Mouse (Mus musculus) gastrocnemius, adult 8-10 months (tissue): ENCODE results near the gene Zfp580. TPM values are rescaled to one million over a fixed set of nuclear protein-coding genes. Genes with fewer than 3 reads are reported as not detected.
"Not testable (repeated sequence)": the region's sequence is repeated elsewhere in the genome, so short reads cannot be mapped to it uniquely, and the experiment has no call there.

Source experiments
- DNase-seq, 2 experiments: peaks; one replicate each; pipeline ENCODE4 v3.0.0; 2022; ENCODE audit warnings: low spot score in 2 of 2
- total RNA-seq, 4 experiments: library from RNA; stranded (reverse); gene quantifications; 2 replicates each; pipeline ENCODE4 v1.2.4; 2022

The Zfp580 gene
- 1 to 10 TPM; 1.5 to 3.7 (median 3.1) TPM for total RNA-seq

DNA sequence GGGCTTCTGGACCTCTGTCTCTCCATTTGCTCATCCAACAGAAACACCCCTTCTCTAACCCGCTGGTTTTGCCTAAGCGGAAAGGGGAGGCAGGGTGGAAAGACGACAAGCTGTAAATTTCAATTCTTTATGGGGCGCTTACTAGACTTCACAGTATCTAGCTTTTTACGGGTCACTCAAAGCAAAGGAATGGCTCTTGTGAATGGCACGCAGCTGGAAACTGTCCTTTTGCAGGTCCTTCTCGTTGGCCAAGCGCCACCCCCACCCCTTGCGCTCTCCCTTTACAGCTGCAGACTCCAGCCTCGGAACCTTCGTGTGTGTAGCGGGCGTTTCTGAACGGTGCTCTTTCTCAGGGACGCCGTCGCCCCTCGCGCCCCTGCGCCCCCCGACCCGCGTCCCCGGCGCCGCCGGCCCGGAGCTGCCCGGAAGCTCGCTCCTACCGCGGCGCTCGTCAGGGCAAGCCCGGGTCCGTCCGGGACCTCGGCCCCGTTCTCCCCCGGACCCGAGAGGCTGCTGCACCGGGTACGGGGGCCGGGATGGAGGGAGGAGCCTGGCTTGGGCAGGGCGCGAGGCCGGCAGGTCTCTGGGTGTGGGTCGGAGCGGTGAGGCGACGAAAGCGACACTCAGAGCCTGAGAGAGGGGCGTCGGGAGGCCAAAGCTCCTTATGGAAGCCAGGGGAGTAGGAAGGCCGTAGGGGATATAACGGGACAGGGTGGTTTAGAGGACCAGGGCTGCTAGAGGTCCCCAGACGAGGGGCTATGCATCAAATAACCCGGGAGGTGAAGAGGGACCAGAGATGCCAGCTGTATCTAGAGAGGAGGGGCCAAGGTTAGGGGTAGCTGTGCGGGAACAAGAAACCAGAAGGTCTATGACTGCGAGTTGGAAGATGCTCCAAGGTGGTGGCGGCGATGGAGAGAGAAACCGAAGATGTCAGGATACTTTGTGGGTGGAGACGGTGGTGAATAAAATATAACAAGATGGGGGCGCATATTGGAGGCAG lies at the start of gene Zfp580:
Gene Zfp580, plus strand, starts transcription at position 346 of the 1,000 bp plus-strand sequence.
- peak; percentile 55 to 66 for DNase-seq

DNA sequence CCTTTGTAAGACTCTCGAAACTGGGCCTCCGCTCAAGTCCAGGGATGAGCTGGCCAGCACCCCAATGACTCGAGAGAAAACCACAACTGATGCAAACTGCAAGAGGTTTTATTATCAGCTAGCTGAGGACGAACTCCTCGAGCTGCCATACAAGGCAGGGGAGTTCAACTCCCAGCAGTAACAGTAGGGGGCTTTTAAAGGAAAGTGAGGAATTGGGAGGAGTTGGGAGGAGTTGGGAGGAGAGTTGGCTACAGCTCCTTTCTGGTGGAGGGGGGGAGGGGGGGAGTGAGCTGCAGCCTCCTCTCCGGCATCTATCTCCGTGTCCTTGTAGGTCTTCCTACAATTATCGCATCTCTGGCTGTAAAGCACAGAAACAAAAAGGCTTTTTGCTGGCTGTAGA lies 48.5 kb upstream of the Zfp580 start:
- DNase-seq, result not testable (repeated sequence)

DNA sequence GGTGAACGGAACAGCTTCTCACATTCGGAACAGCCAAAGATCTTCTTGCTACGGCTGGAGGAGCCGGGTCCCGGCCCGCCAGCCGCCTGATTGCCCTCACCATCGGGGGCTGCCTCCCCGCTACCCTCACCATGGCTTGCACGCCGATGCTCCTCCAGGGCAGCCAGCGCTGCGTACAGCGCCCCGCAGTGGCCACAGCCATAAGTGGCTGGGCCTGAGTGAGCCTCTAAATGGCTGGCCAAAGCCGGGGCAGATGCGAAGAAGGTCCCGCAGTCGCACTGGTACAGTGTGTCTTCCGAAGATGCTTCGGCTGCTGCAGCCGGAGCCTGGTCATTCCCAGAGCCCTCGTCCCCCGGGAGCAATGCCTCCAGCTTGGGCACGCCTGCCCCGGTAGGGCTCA lies 43.1 kb upstream of the Zfp580 start:
- DNase-seq, result no peak

DNA sequence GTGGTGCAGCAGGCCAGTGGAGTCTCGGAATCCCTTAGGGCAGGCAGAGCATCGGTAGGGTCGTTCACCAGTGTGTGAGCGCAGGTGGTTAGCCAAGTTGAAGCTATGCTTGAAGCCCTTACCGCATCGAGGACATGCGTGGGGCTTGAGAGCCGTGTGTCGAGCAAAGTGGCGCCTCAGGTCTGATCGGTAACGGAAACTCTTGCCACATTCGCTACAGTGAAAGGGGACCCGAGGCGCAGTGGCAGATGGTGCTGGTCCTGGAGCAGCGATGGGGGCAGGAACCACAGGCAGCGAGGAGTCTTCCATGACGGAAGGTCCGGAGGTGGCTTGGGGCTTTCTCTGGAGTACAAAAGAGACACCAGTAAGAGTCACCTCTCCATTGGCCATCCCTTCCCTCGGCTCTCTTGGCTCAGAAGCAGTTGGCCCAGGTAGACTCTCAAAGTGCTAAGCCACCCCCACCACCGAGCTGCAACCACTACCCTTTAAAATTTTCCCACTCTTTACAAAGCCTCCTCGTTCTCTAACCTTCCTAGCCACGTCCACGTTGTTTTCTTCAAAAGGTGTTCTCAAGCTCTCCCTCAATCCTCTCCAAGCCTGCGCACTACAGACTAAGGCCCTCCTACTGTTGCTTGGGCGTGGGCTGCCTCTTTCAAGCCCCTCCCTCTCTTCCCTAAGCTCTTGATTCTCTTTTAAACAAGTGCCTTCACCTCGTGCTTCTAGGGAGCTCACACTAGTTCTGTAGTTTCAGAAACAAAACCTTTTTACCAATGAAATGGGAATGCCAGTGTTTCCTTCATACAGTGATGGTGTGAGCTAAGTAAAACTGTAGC lies 38.4 kb upstream of the Zfp580 start:
- DNase-seq, result no peak

DNA sequence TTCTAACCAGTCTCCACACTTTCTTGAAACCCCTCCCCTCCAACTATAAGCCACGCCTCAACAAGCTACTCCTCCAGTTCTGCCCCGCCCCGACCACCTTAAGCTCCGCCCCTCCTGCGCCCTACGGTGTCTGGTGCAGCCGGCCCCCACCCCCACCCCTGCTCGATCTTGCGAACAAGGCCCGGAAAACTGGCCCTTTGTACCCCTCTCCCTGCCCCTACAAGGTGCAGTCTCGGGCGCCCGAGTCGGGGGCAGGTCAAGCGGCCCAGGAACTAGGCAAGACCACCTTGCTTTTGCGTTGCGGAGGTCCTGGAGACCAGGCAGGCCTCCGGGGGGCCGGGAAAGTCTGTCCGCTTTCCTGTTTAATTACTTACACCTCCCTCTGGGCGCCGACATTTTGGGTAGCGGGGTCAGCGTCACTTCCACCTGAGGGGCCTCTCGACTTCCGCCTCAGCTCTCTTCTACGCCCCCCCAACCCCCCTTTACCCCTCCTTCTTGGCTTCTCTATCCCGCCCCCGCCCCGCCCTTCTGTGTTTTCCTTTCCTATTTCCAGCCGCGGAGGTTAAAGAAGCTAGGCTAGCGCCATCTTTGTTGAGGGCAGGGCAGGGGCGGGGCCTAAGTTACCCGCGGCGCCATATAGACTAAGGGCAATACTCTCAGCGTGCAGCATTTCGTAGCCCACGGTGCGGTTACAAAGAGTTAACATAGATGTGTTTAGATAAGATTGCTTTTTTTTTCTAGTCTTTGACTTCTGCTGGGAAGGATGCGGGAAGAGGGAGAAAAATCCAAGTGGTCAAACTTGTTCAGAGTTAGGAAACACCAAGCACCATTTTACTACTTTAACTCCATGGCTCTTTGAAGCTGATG lies 36.9 kb upstream of the Zfp580 start, which contains the start of the genes Zfp524 and Fiz1:
Gene Zfp524, plus strand, starts transcription at position 165 of the 867 bp plus-strand sequence.
Gene Fiz1, minus strand, starts transcription at position 447 of the 867 bp plus-strand sequence.
- peak; percentile 97 to 98 for DNase-seq

DNA sequence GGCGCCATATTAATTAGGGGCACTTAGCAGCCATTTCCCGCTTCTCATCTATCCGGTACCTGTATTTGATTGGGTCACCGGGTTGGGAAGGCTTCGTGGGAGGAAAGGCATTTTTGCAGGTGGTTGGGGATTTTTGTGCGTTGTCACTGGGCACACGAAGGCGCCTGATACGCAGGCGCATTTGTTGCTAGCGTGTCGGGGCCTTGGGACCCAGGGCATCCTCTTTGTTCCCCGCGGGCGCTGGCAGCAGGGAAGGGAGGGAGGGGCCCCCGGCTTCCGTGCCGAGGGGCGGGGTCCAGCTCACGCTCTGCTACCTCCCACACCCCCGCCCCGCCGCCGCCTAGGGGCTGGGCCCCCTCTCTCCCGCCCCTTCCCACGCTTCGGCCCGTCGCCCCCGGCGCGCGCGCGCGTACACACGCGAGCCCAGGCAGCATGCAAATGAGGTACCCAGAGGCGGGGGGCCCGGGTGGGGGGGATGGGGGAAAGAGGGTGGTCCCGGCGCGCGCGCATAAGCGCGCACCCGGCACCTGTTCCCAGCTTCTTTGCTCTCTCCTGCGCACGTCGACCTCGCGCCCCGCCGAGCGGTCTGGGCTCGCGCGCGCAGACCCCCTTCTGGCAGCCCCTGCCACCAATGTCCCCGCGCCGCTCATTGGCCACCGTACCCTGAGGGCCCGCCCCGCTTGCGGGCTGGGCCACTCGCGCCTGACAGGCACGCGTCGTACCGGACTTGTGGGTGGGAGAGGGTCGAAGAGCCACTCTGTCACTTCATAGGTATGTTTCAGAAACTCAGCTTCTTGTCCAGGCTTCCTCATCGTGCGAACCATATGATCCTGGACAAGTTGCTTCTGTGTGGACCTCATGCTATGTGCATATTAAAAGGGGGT lies 36.0 kb upstream of the Zfp580 start, which contains the start of gene Gm44973:
Gene Gm44973, plus strand, starts transcription at position 379 of the 884 bp plus-strand sequence.
- DNase-seq, result peak; percentile 89 to 90

DNA sequence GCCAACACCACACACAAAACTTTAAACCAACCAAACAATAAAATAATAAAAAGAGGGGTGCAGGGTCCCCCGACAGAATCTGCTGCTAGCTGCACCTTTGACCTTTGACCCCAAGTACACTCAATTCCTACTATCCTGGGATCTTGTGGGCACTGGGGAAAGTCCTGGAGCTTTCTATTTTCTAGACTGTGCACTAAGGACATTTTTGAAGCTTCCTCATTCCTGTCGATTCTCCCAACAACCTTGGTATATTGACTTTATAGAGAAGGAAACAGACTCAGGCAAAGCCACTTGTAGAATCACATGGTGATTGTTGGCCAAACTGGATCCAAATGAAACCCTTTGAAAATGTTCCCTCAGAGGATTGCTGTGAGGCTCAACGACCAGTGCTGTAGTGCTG lies 35.3 kb upstream of the Zfp580 start:
- no peak for DNase-seq

DNA sequence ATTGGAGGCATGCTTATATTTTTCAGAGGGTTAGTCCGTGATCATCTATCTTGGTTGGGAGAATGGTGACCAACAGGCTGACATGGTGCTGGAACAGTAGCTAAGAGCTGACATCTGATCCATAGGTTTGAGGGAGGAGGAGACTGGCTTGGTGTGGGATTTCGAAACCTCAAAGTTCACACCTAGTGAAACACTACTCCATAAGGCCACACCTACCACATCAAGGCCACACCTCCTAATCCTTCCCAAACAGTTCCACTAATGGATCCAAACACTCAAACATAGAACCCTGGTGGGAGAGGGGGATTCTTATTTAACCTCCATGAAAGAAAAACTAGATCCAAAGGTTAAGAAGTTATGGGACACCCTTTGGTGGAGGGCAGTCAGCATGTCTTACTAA lies 34.4 kb upstream of the Zfp580 start:
- DNase-seq, result no peak

DNA sequence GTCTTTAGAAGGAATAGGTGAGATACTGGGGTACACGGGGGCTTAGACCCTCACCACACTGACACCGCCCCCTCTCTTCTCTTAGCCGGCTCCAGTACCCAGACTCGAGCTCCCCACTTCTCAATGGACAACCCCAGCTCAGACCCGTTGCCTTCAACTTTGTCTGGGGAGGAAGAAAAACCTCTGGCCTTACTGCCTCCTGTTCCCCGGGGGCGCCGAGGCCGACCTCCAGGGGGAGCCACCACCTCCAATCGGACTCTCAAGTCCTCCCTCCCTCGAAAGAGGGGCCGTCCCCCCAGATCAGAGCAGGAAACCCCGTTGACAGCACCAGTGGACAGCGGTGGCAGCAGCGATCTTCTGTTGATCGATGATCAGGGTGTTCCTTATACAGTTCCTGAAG lies 34.0 kb upstream of the Zfp580 start:
- no peak for DNase-seq

DNA sequence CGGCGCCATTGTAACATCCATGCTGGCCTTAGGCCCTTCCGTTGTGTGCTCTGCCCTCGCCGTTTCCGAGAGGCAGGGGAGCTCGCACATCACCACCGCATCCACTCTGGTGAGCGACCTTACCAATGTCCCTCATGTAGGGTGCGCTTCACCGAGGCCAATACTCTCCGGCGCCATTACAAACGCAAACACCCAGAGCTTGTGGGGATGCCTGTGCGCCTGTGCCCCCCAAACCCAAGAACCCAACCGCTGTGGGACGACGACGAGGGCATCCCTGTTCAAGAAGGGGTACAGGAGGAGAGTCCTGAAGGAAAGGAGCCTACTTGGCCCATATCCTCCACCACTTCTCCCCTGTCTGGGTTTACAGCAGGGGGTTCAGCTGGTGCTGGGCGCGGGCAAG lies 33.4 kb upstream of the Zfp580 start:
- DNase-seq, result no peak

DNA sequence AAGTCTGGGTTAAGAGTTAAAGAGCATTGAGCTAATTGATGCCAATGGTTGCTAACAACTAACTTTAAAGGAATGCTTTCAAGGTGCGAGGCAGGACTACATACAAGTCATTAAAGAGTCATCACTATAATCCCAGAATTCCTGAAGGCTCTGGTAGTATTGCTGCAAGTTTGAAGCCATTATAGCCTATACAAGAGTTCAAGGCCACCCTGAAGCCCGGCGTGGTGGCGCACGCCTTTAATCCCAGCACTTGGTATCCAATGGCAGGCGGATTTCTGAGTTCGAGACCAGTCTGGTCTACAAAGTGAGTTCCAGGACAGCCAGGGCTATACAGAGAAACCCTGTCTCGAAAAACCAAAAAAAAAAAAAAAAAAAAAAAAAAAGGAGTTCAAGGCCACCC lies 31.8 kb upstream of the Zfp580 start:
- not testable (repeated sequence) for DNase-seq

DNA sequence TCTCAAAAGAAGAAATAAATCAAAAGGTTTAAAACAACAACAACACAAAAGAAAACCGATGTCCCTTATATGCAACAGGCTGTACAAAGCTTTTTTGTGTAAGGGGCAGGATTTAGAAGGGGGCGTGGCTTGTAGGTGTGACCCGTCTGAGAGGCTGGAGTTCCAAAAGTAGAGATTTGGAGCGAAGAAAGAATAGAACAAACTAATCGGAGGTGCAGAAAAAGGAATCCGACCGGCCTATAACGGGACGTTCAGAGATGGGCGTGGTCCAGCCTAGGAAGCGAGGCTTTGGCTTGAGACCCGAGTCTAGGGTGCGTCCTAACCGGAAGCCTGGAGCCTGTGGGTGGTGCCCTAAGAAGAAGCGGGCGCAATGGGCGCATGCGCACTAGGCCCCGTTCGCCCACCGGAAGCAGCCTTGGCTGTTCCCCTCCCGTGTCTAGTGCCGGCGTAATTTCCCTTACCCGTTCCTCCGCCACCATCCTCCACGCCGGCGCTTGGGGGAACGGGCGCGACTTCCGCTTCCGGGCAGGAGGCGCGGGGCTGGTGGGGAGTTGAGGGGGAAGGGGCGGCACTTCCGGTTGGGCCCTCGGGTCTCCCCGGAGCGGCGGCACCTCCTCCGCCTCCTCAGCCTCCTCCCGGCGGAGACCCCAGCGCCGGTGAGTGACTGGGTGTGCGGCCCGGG lies 31.2 kb upstream of the Zfp580 start, which contains the start of the genes Zfp865 and Ccdc106:
Gene Zfp865, plus strand, starts transcription at position 377 of the 682 bp plus-strand sequence.
Gene Ccdc106, plus strand, starts transcription at position 554 of the 682 bp plus-strand sequence.
- DNase-seq, result peak; percentile 98 to 99

DNA sequence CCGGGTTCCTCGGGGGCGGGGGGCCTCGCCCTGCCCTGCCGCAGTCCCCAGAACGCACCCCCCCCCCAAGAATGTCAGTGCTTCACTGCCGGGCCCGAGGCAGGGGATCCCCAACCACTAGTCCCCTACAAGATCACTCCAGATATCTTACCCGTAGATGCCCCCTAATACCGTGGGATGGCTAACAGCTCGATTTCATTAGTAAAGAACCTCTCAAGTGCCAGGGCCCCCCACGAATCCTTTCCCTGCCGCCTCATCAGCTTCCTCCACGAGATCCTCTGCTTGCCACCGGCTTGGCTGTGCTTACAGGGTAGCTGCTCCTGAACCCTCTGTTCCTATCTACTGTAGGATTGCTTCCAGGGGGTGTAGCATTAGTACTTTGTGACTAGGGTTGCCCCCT lies 30.7 kb upstream of the Zfp580 start:
- DNase-seq, result no peak

DNA sequence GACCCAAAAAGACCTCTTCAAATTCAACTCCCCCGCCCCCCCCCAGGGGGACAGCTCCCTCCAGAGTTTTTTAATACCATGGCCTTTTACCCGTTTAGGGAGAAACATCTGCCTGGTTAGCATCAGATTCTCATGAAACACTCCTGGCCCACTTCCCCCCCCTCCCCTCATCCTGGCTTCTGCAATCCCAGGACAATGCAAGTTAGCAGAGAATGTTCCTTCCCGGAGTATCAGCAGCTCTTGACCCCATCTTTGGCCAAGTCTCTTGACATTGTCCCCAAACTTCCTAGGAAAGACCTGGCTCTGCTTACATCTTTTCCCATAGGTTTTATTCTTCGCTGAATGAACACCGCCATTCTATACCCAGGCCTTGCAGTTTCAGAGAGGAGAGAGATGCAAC lies 30.1 kb upstream of the Zfp580 start:
- no peak for DNase-seq

DNA sequence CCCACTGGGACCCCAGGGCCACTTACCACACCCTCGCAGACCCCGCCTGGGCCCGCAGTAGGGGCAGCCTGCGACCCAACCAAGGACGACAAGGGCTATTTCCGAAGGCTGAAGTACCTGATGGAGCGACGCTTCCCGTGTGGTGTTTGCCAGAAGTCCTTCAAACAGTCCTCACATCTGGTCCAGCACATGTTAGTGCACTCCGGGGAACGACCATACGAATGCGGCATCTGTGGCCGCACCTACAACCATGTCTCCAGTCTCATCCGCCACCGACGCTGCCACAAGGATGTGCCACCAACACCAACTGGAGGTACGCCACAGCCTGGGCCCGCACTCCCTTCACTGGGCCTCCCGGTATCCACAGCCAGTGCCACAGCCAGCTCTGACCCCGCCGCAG lies 21.8 kb upstream of the Zfp580 start:
- no peak for DNase-seq

DNA sequence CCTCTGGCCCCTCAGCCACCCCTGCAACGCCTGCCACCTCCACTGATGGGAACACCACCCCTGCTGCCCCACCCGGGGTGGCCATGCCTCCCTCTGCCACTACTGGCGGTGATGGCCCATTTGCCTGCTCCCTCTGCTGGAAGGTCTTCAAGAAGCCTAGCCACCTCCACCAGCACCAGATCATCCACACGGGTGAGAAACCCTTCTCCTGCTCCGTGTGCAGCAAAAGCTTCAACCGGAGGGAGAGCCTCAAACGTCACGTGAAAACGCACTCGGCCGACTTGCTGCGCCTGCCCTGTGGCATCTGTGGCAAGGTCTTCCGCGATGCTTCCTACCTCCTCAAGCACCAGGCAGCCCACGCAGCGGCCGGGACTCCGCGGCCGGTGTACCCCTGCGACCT lies 21.4 kb upstream of the Zfp580 start:
- DNase-seq, result no peak

DNA sequence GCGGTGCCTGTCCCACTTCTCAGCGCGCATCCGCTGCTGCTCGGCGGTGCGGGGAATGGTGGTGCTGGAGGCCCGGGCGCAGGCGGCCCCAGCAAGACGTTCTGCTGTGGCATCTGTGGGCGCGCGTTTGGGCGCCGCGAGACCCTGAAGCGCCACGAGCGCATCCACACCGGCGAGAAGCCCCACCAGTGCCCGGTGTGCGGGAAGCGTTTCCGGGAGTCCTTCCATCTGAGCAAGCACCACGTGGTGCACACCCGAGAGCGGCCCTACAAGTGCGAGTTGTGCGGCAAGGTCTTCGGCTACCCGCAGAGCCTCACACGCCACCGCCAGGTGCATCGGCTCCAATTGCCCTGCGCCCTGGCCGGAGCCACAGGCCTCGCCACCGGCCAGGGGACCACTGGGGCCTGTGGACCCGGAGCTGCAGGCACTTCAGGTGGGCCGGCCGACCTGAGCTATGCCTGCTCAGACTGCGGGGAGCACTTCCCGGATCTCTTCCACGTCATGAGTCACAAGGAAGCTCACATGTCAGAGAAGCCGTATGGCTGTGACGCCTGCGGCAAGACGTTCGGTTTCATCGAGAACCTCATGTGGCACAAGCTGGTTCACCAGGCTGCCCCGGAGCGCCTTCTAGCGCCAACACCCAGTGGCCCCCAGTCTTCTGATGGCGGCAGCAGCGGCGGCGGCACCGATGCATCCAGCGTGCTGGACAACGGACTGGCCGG lies 20.6 kb upstream of the Zfp580 start:
- DNase-seq, result no peak

DNA sequence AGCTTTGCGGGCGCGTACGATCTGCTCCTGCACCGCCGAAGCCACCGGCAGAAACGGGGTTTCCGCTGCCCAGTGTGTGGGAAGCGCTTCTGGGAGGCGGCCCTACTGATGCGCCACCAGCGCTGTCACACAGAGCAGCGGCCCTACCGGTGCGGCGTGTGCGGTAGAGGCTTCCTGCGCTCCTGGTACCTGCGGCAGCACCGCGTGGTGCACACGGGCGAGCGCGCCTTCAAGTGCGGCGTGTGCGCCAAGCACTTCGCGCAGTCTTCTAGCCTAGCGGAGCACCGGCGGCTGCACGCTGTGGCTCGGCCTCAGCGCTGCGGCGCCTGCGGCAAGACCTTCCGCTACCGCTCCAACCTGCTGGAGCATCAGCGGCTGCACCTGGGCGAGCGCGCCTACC lies 19.8 kb upstream of the Zfp580 start:
- no peak for DNase-seq
